Mouse (Mus musculus) forebrain, postnatal 0 days (tissue): ENCODE results near the gene Tac2. TPM values are rescaled to one million over a fixed set of nuclear protein-coding genes. Genes with fewer than 3 reads are reported as not detected.
A peak's percentile ranks its signal among the peaks of the same experiment; 100 is the strongest.

Source experiments
- ATAC-seq: fragments of 200-750 bp; cut with Nextera tagmentation; 2 replicates; pipeline ENCODE4 v1.8.0; 2017; ENCODE audit warnings: mild to moderate bottlenecking, moderate library complexity
- DNase-seq: peaks from one replicate; pipeline ENCODE4 v3.0.0-alpha.2; 2015
- H3K27ac ChIP-seq: fragments of 300-500 bp; sonication (generic); 2 replicates; pipeline ENCODE4 v1.5.1; 2014; ENCODE audit warnings: low read depth, mild to moderate bottlenecking, antibody characterized with exemption, low read length, moderate library complexity, mixed read lengths
- H3K27me3 ChIP-seq: fragments of 300-500 bp; sonication (generic); 2 replicates; pipeline ENCODE4 v1.6.1; 2014; ENCODE audit warnings: mild to moderate bottlenecking, low read length, mixed read lengths; ENCODE audit not compliant: insufficient read depth
- H3K36me3 ChIP-seq: fragments of 300-500 bp; sonication (generic); 2 replicates; pipeline ENCODE4 v1.6.1; 2014; ENCODE audit warnings: mild to moderate bottlenecking, moderate library complexity; ENCODE audit not compliant: insufficient read depth
- H3K4me1 ChIP-seq: fragments of 300-500 bp; sonication (generic); 2 replicates; pipeline ENCODE4 v1.6.1; 2014; ENCODE audit warnings: antibody characterized with exemption; ENCODE audit not compliant: insufficient read depth
- H3K4me2 ChIP-seq: fragments of 300-500 bp; sonication (generic); 2 replicates; pipeline ENCODE4 v1.6.1; 2014; ENCODE audit warnings: low read depth, mild to moderate bottlenecking, moderate library complexity
- H3K4me3 ChIP-seq: fragments of 300-500 bp; sonication (generic); 2 replicates; pipeline ENCODE4 v1.5.1; 2014; ENCODE audit warnings: low read depth, low read length, mixed read lengths
- H3K9ac ChIP-seq: fragments of 300-500 bp; sonication (generic); 2 replicates; pipeline ENCODE4 v1.6.1; 2014; ENCODE audit warnings: mild to moderate bottlenecking
- H3K9me3 ChIP-seq: fragments of 300-500 bp; sonication (generic); 2 replicates; pipeline ENCODE4 v1.6.1; 2016; ENCODE audit warnings: low read length
- CTCF ChIP-seq: sonication (generic); IDR thresholded peaks from 2 replicates; pipeline ENCODE4 v1.5.1; 2016; ENCODE audit warnings: antibody characterized with exemption, control low read depth, low read depth
- WGBS: fragments of 180-500 bp; shearing (Covaris S2); extraction: QIAGEN DNeasy Blood & Tissue Kit; methylation state at CpG from one replicate; pipeline ENCODE4 v1.1.7; 2014; 5-methylcytosine and 5-hydroxymethylcytosine counted together
- polyA plus RNA-seq: library from polyadenylated mRNA; unstranded; fragments of >200 nt; fragmentation: Nextera tagmentation; extraction: Ambion mirVana; gene quantifications from 2 replicates; pipeline ENCODE4 v1.2.1, GENCODE M21; 2015
- total RNA-seq: library from RNA; depleted of rRNA; stranded (reverse); fragments of >200 nt; gene quantifications from 2 replicates; pipeline ENCODE4 v1.2.3, GENCODE M21; 2014

Tac2 gene
- total and polyA plus RNA-seq, 2 experiments from 2014 or later = 2.8 to 9.1 TPM

DNA sequence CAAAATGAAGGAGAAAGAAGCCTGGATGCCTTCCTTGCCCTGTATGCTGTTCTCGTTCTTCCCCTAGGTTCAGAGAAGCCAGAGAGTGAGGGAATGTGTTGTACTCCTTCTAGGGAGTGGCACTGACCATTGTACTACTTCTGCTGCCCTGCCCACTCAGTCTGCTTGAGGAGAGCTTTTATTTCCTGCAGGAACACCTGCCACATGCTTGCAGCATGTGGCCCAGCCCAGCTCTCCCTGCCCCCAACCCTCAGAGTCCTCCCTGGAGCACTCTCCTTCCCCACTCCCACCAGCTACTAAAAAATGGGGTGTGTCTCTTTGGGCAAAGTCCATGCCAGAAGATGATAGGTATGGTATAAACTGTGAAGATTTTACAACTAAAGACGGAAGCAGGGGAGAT is 20.0 kb upstream of the Tac2 start:
- TF ChIP-seq CTCF = no peak
- H3K4me3 ChIP-seq = no peak overlapping the region
- ATAC-seq (no peak), DNase-seq (no peak)
- no peaks in the 10 kb centered on the region for H3K4me1 ChIP-seq
- no peaks in the 10 kb centered on the region for H3K36me3 ChIP-seq
- no peak overlapping the region for H3K27ac ChIP-seq
- H3K9me3 ChIP-seq = no peaks in the 10 kb centered on the region
- no peak overlapping the region for H3K4me2 ChIP-seq
- 67% methylated on average over 2 of the region's 2 CpGs for WGBS
- H3K9ac ChIP-seq = no peak overlapping the region
- H3K27me3 ChIP-seq = no peaks in the 10 kb centered on the region

DNA sequence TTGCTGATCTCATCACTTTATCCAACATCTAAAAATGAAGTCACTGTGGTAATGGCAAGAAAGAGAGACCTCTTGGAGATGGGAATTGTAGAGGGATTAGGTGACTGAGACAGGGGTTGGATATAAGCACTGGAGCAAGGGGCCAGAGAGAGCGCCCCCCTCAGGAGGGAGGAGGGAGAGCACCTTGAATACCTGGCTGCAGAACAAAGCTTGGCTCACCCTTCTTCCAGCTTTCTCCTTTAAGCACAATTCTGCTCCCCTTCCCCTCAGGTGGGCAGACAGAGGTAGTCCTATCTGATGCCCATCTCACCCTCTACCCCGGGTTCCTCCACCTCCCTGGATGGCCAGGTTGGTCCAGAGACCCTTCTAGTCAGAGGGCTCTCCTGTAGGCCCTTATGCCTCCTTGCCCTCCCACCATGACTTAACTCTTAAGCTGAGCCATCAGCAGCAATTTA is 19.5 kb upstream of the Tac2 start, which contains the start of gene Myo1a:
Myo1a (plus strand) TSS at position 405 of the 455 bp plus-strand sequence.
- DNase-seq = no peak
- ATAC-seq = no peak
- H3K36me3 ChIP-seq = no peaks in the 10 kb centered on the region
- no peak for TF ChIP-seq CTCF
- 80% methylated on average over 2 of the region's 2 CpGs for WGBS
- H3K4me3 ChIP-seq = no peak within 1 kb of the TSS
- no peaks in the 10 kb centered on the region for H3K27me3 ChIP-seq
- no peak within 1 kb of the TSS for H3K27ac ChIP-seq
- H3K9ac ChIP-seq = no peak within 1 kb of the TSS
- no peaks in the 10 kb centered on the region for H3K9me3 ChIP-seq
- no peak within 1 kb of the TSS for H3K4me2 ChIP-seq
- H3K4me1 ChIP-seq = no peaks in the 10 kb centered on the region

DNA sequence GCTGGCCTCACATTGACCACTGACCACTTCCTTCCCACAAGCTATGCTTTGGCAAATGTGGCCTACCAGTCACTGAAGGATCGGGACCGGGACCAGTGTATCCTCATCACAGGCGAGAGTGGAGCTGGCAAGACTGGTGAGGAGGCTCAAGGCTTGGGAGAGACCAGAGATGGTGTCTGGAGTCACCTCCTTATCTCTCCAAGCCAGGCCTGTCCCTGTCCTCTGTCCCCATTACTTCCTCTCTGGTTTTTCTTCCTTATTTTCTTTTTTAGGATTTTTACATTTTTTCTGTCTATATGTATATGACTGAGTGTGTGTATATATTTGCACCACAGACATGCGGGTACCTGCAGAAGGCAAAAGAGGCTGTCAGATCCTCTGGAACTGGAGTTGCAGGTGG is 18.5 kb upstream of the Tac2 start:
- ATAC-seq (no peak), DNase-seq (no peak)
- H3K27ac ChIP-seq = no peak overlapping the region
- H3K27me3 ChIP-seq = no peaks in the 10 kb centered on the region
- no peak overlapping the region for H3K4me2 ChIP-seq
- no peaks in the 10 kb centered on the region for H3K4me1 ChIP-seq
- no peak overlapping the region for H3K4me3 ChIP-seq
- no peak for TF ChIP-seq CTCF
- 94% methylated on average over 4 of the region's 4 CpGs for WGBS
- H3K36me3 ChIP-seq = no peaks in the 10 kb centered on the region
- H3K9me3 ChIP-seq = no peaks in the 10 kb centered on the region
- H3K9ac ChIP-seq = no peak overlapping the region

DNA sequence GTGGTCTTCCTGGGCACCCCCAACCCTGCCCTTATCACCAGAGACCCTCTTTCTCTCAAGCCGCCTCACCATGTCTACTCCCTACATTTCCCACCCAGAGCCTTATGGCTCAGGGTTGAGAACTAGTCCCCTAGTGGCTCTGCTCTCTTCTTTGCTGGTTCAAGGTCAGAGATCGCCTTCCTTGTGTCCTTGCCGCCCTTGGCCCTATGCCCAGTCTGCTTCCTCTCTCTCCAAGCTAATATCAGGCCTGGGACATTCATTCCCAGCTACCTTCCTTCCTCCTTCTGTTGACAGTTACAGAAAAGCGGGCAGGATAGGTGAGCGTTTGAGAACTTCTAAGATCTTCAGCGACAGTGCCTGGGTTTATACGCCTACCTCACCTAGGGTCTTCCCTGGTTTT is 16.6 kb upstream of the Tac2 start:
- Histone ChIP-seq H3K4me2 (no peak overlapping the region), H3K4me1 (no peaks in the 10 kb centered on the region), H3K9ac (no peak overlapping the region), H3K27me3 (no peaks in the 10 kb centered on the region), H3K27ac (no peak overlapping the region), H3K9me3 (no peaks in the 10 kb centered on the region), H3K36me3 (no peaks in the 10 kb centered on the region), H3K4me3 (no peak overlapping the region)
- no peak for ATAC-seq
- no peak for TF ChIP-seq CTCF
- no peak for DNase-seq
- 87% methylated on average over 7 of the region's 7 CpGs for WGBS

DNA sequence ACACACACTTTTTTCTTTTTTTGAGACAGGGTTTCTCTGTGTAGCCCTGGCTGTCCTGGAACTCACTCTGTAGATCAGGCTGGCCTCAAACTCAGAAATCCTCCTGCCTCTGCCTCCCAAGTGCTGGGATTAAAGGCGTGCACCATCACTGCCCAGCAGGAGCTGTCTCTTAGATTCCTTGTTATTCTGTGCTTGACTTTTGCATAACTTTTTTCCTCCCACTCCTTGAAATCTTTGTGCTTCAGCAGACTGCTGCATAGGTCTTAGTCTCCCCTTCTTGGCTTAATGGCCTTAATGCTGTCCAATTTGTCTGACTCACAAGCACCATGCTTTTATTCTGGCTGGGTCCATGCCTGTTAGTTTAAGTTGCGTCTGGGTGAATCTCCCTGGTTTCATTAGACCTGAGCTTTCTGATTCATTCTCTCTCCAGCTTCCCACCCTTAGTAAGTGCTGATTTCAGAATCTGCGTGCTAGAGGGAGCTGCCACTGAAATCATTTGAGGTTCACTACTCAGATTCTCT is 15.4 kb upstream of the Tac2 start:
- TF ChIP-seq CTCF = no peak
- ATAC-seq (no peak), DNase-seq (no peak)
- Histone ChIP-seq H3K9ac (no peak overlapping the region), H3K4me2 (no peak overlapping the region), H3K9me3 (no peaks in the 10 kb centered on the region), H3K36me3 (no peaks in the 10 kb centered on the region), H3K27ac (no peak overlapping the region), H3K4me3 (no peak overlapping the region), H3K4me1 (no peaks in the 10 kb centered on the region), H3K27me3 (no peaks in the 10 kb centered on the region)
- 77% methylated on average over 3 of the region's 3 CpGs for WGBS

DNA sequence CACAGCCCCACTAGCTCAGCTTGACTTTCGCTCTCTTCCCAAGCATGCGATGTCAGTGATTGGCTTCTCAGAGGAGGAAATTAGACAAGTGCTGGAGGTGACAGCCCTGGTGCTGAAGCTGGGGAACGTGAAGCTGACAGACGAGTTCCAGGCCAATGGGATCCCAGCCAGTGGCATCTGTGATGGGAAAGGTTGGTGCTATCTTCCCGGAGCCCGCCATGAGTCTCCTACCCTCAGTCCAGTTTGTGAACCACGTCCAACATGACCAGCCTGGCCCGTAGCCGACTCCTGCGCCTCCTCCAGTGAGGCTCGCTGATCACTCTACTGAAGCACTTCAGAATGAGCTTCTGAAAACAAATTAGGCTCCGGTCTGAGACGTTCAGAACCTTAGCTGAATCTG is 13.9 kb upstream of the Tac2 start:
- no peak overlapping the region for H3K4me3 ChIP-seq
- 78% methylated on average over 13 of the region's 13 CpGs for WGBS
- no peak overlapping the region for H3K27ac ChIP-seq
- DNase-seq = no peak
- no peak for TF ChIP-seq CTCF
- ATAC-seq = no peak
- H3K9ac ChIP-seq = no peak overlapping the region
- H3K4me2 ChIP-seq = no peak overlapping the region
- H3K36me3 ChIP-seq = no peaks in the 10 kb centered on the region
- H3K27me3 ChIP-seq = no peaks in the 10 kb centered on the region
- no peaks in the 10 kb centered on the region for H3K9me3 ChIP-seq
- H3K4me1 ChIP-seq = no peaks in the 10 kb centered on the region

DNA sequence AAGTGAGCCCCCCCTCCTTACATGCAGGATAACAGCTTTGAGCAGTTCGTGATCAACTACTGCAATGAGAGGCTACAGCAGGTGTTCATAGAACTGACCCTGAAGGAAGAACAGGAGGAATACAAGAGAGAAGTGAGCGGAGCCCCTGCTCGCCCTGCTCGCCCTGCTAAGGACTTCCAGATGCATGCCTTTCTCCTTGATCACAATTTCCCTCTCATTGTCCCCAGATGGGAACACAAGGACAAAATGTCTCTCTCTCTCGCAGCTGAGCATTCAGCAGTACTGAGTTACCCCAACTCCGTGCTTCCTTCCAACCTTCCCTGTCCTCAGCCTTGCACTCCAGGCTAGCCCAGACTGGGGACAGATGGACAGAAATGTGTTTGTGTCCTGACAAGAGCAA is 11.5 kb upstream of the Tac2 start:
- DNase-seq (no peak), ATAC-seq (peak; percentile 45; the same call in 1 of the 2 replicates)
- WGBS = 72% methylated on average over 6 of the region's 6 CpGs
- Histone ChIP-seq H3K4me2 (no peak overlapping the region), H3K9ac (no peak overlapping the region), H3K4me3 (no peak overlapping the region), H3K9me3 (no peaks in the 10 kb centered on the region), H3K36me3 (no peaks in the 10 kb centered on the region), H3K4me1 (no peaks in the 10 kb centered on the region), H3K27me3 (no peaks in the 10 kb centered on the region), H3K27ac (no peak overlapping the region)
- TF ChIP-seq CTCF = no peak
